Mouse (Mus musculus): Measurements from ENCODE around the gene Cstf1. TPM values are rescaled to one million over a fixed set of nuclear protein-coding genes. Genes with fewer than 3 reads are reported as not detected.

Cstf1 gene
- polyA plus RNA-seq, 1 experiment from 2014 or later: 19.4 TPM

GRCm38 (mm10) chr2:172405011-172405410 lies 34.5 kb downstream of the Cstf1 start:
- TF ChIP-seq EP300 (IDR thresholded peaks at IDR 0.05): no peak
- TF ChIP-seq CTCF (IDR thresholded peaks at IDR 0.05): no peak
- WGBS: 50% methylated on average over 3 of the region's 3 CpGs
- Histone ChIP-seq H3K4me2 (replicated peaks; ENCODE audit: low read depth, low read length) (no peak overlapping the region), H3K9me3 (ENCODE audit: low read length) (no peaks in the 10 kb centered on the region), H3K27me3 (replicated peaks; ENCODE audit: insufficient read depth, low read length) (no peaks in the 10 kb centered on the region), H3K9ac (replicated peaks; ENCODE audit: low read depth) (no peak overlapping the region), H3K36me3 (ENCODE audit: insufficient read depth, low read length) (no peaks in the 10 kb centered on the region), H3K4me3 (ENCODE audit: low read depth, low read length) (no peak overlapping the region), H3K4me1 (ENCODE audit: insufficient read depth, low read depth, low read length) (peaks cover 7% of the 10 kb centered on the region; the same call in 1 of the 2 replicates), H3K27ac (ENCODE audit: low read length) (no peak overlapping the region)
- ATAC-seq (no peak), DNase-seq (ENCODE audit: low spot score) (no peak)

- Histone ChIP-seq H3K36me3 (ENCODE audit: insufficient read depth, low read length) (no peaks in the 10 kb centered on the region), H3K9ac (replicated peaks; ENCODE audit: low read depth) (no peak overlapping the region), H3K27ac (ENCODE audit: low read length) (no peak overlapping the region), H3K27me3 (replicated peaks; ENCODE audit: insufficient read depth, low read length) (no peaks in the 10 kb centered on the region), H3K4me1 (ENCODE audit: insufficient read depth, low read depth, low read length) (peaks cover 5% of the 10 kb centered on the region; the same call in 1 of the 2 replicates), H3K4me2 (replicated peaks; ENCODE audit: low read depth, low read length) (no peak overlapping the region), H3K9me3 (ENCODE audit: low read length) (no peaks in the 10 kb centered on the region), H3K4me3 (ENCODE audit: low read depth, low read length) (no peak overlapping the region)
- no peak for DNase-seq (ENCODE audit: low spot score)
- no peak for TF ChIP-seq EP300 (IDR thresholded peaks at IDR 0.05)
- no peak for TF ChIP-seq CTCF (IDR thresholded peaks at IDR 0.05)
- 33% methylated on average over 4 of the region's 4 CpGs for WGBS
- no peak for ATAC-seq
These were observed 35.7 kb downstream of the Cstf1 start for GRCm38 (mm10) chr2:172406173-172406572.

GRCm38 (mm10) chr2:172407499-172407898 lies 37.0 kb downstream of the Cstf1 start:
- TF ChIP-seq CTCF (IDR thresholded peaks at IDR 0.05) (no peak), EP300 (IDR thresholded peaks at IDR 0.05) (no peak)
- DNase-seq (ENCODE audit: low spot score) (no peak), ATAC-seq (no peak)
- 71% methylated on average over 2 of the region's 2 CpGs for WGBS
- Histone ChIP-seq H3K9me3 (ENCODE audit: low read length) (no peaks in the 10 kb centered on the region), H3K36me3 (ENCODE audit: insufficient read depth, low read length) (no peaks in the 10 kb centered on the region), H3K4me2 (replicated peaks; ENCODE audit: low read depth, low read length) (no peak overlapping the region), H3K9ac (replicated peaks; ENCODE audit: low read depth) (no peak overlapping the region), H3K4me1 (ENCODE audit: insufficient read depth, low read depth, low read length) (no peaks in the 10 kb centered on the region), H3K4me3 (ENCODE audit: low read depth, low read length) (no peak overlapping the region), H3K27me3 (replicated peaks; ENCODE audit: insufficient read depth, low read length) (no peaks in the 10 kb centered on the region), H3K27ac (ENCODE audit: low read length) (no peak overlapping the region)

GRCm38 (mm10) chr2:172410686-172411085 lies 40.2 kb downstream of the Cstf1 start:
- Histone ChIP-seq H3K36me3 (ENCODE audit: insufficient read depth, low read length) (no peaks in the 10 kb centered on the region), H3K27ac (ENCODE audit: low read length) (no peak overlapping the region), H3K9ac (replicated peaks; ENCODE audit: low read depth) (no peak overlapping the region), H3K4me1 (ENCODE audit: insufficient read depth, low read depth, low read length) (0 out of 2 replicates have a peak, but pooled peaks cover 3% of the 10 kb centered on the region), H3K4me3 (ENCODE audit: low read depth, low read length) (no peak overlapping the region), H3K27me3 (replicated peaks; ENCODE audit: insufficient read depth, low read length) (no peaks in the 10 kb centered on the region), H3K9me3 (ENCODE audit: low read length) (no peaks in the 10 kb centered on the region), H3K4me2 (replicated peaks; ENCODE audit: low read depth, low read length) (no peak overlapping the region)
- no peak for ATAC-seq
- 49% methylated on average over 2 of the region's 2 CpGs for WGBS
- peak; percentile 59 for DNase-seq (ENCODE audit: low spot score)
- no peak for TF ChIP-seq CTCF (IDR thresholded peaks at IDR 0.05)
- no peak for TF ChIP-seq EP300 (IDR thresholded peaks at IDR 0.05)

- no peak overlapping the region for H3K4me3 ChIP-seq (ENCODE audit: low read depth, low read length)
- DNase-seq (ENCODE audit: low spot score): peak; percentile 92
- H3K36me3 ChIP-seq (ENCODE audit: insufficient read depth, low read length): no peaks in the 10 kb centered on the region
- H3K9ac ChIP-seq (replicated peaks; ENCODE audit: low read depth): no peak overlapping the region
- peak; percentile 87 for ATAC-seq
- TF ChIP-seq EP300 (IDR thresholded peaks at IDR 0.05) (peak; percentile 55; the same call in 1 of the 2 replicates), CTCF (IDR thresholded peaks at IDR 0.05) (no peak)
- WGBS: 50% methylated on average over 11 of the region's 11 CpGs
- H3K4me1 ChIP-seq (ENCODE audit: insufficient read depth, low read depth, low read length): 0 out of 2 replicates have a peak, but pooled peaks cover 3% of the 10 kb centered on the region
- no peaks in the 10 kb centered on the region for H3K27me3 ChIP-seq (replicated peaks; ENCODE audit: insufficient read depth, low read length)
- no peak overlapping the region for H3K4me2 ChIP-seq (replicated peaks; ENCODE audit: low read depth, low read length)
- H3K27ac ChIP-seq (ENCODE audit: low read length): peak overlapping the region; percentile 79; the same call in 1 of the 2 replicates
- no peaks in the 10 kb centered on the region for H3K9me3 ChIP-seq (ENCODE audit: low read length)
These were observed 40.6 kb downstream of the Cstf1 start for GRCm38 (mm10) chr2:172411091-172411490.

GRCm38 (mm10) chr2:172412454-172412853 lies 42.0 kb downstream of the Cstf1 start:
- ATAC-seq (peak; percentile 79), DNase-seq (ENCODE audit: low spot score) (peak; percentile 93)
- 0 out of 2 replicates have a peak, but pooled peaks cover 3% of the 10 kb centered on the region for H3K4me1 ChIP-seq (ENCODE audit: insufficient read depth, low read depth, low read length)
- TF ChIP-seq CTCF (IDR thresholded peaks at IDR 0.05) (no peak), EP300 (IDR thresholded peaks at IDR 0.05) (peak; percentile 61)
- no peak overlapping the region for H3K9ac ChIP-seq (replicated peaks; ENCODE audit: low read depth)
- H3K36me3 ChIP-seq (ENCODE audit: insufficient read depth, low read length): no peaks in the 10 kb centered on the region
- peak overlapping the region; percentile 80; the same call in 1 of the 2 replicates for H3K27ac ChIP-seq (ENCODE audit: low read length)
- H3K27me3 ChIP-seq (replicated peaks; ENCODE audit: insufficient read depth, low read length): no peaks in the 10 kb centered on the region
- H3K9me3 ChIP-seq (ENCODE audit: low read length): no peaks in the 10 kb centered on the region
- H3K4me2 ChIP-seq (replicated peaks; ENCODE audit: low read depth, low read length): 0 out of 2 replicates have a peak overlapping the region, but pooled peaks have one; percentile 17
- H3K4me3 ChIP-seq (ENCODE audit: low read depth, low read length): no peak overlapping the region
- 8% methylated on average over 9 of the region's 9 CpGs for WGBS
